Mouse (Mus musculus): ENCODE data around the gene 4931428F04Rik. TPM values are rescaled to one million over a fixed set of nuclear protein-coding genes. Genes with fewer than 3 reads are reported as not detected.
"Not testable (repeated sequence)": the region's sequence is repeated elsewhere in the genome, so short reads cannot be mapped to it uniquely, and the experiment has no call there.

Gene 4931428F04Rik
- total RNA-seq, 1 experiment, result 4.2 TPM

DNA sequence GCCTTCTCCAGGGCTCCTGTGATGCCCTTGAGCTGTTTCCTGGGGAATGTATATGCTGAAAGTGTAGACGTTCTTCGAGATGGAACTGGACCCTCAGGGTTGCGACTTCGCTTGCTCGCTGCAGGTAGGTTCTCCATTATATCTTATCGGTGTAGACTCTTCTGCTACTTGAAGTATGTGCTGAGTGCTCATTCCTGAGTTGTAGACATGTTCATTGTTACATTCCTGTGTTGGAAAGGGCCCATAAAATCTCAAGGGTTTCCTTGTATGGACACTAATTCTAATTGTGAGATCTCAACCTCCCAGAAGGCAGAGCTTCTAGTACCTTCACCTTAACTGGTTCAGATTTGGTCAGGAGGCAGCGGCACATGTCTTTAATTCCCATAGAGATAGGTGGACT lies 48.6 kb downstream of the 4931428F04Rik start:
- DNase-seq (ENCODE audit: low read depth, low spot score), result no peak
- H3K27ac ChIP-seq (ENCODE audit: insufficient read depth, low read depth, low read length, poor library complexity, severe bottlenecking), result no peak overlapping the region
- TF ChIP-seq ZNF384 (IDR thresholded peaks at IDR 0.05; ENCODE audit: low read depth, low read length) (no peak), HCFC1 (IDR thresholded peaks at IDR 0.05; ENCODE audit: borderline replicate concordance, insufficient read depth, low read length) (no peak), ZC3H11A (IDR thresholded peaks at IDR 0.05; ENCODE audit: borderline replicate concordance, low read depth, low read length) (no peak), MAFK (IDR thresholded peaks at IDR 0.05; ENCODE audit: insufficient read depth, low read depth, low read length) (no peak)
- peaks cover 39% of the 10 kb centered on the region for H3K36me3 ChIP-seq (ENCODE audit: control insufficient read depth, insufficient read depth, low read length, poor library complexity, severe bottlenecking)
- peaks cover 0 to 3% of the 10 kb centered on the region in 2 experiments; a peak in 2 of 4 replicates for H3K4me1 ChIP-seq (ENCODE audit: control insufficient read depth in 2 of 2, insufficient read depth in 2 of 2, low read length in 2 of 2, poor library complexity in 1 of 2)
- no peak overlapping the region for H3K9ac ChIP-seq (ENCODE audit: insufficient read depth, low read depth, low read length, poor library complexity, severe bottlenecking)
- in situ Hi-C loops (cut with MboI; ENCODE audit: low sequenced_read_pairs in 2 of 2, unreplicated experiment in 2 of 2), result no loop called here
- H3K9me3 ChIP-seq (ENCODE audit: control insufficient read depth, insufficient read depth, low read depth, low read length), result no peaks in the 10 kb centered on the region
- H3K4me3 ChIP-seq (ENCODE audit: insufficient read depth in 1 of 2, low read depth in 1 of 2, low read length in 2 of 2, poor library complexity in 1 of 2, severe bottlenecking in 1 of 2), result no peak overlapping the region

DNA sequence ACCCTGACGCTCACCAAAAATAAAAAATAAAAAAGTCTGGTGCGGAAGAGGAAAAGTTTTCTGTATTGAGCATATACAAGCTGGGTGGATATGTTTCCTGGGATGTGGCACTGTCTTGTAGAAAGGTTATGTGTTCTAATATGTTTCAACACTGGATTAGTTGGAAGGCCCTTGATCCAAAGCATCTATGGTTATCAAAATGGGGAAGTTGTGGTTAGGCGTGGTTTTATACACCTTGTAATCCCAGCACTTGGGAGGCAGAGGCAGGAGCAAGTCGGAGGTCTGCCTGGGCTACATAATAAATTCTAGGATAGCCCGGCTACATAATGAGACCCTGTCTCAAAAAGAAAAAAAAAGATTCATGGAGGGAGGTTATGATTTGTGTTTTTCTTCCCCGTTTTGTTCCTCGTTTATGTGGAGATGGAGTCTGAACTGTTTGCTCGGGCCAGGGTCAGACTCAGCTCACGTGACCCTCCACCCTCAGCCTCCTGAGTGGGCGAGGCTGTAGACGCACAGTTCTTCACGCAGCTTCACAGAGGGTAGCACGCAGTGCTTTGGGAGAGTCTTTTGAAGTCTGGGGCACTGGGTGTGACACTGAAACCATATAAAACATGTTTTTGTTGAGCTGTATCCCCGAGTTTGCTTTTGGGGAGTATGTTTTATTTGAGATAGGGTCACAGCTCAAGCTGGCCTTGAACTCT lies 52.1 kb downstream of the 4931428F04Rik start:
- DNase-seq (ENCODE audit: low read depth, low spot score), result no peak
- Histone ChIP-seq H3K4me3 (ENCODE audit: insufficient read depth in 1 of 2, low read depth in 1 of 2, low read length in 2 of 2, poor library complexity in 1 of 2, severe bottlenecking in 1 of 2) (no peak overlapping the region), H3K9me3 (ENCODE audit: control insufficient read depth, insufficient read depth, low read depth, low read length) (no peaks in the 10 kb centered on the region), H3K27ac (ENCODE audit: insufficient read depth, low read depth, low read length, poor library complexity, severe bottlenecking) (no peak overlapping the region), H3K36me3 (ENCODE audit: control insufficient read depth, insufficient read depth, low read length, poor library complexity, severe bottlenecking) (peaks cover 36% of the 10 kb centered on the region), H3K4me1 (ENCODE audit: control insufficient read depth in 2 of 2, insufficient read depth in 2 of 2, low read length in 2 of 2, poor library complexity in 1 of 2) (peaks cover 7% of the 10 kb centered on the region in 2 experiments), H3K9ac (ENCODE audit: insufficient read depth, low read depth, low read length, poor library complexity, severe bottlenecking) (no peak overlapping the region)
- TF ChIP-seq CHD2 (IDR thresholded peaks at IDR 0.05; ENCODE audit: low read depth, low read length), result no peak
- 0 out of 2 replicates have a peak, but pooled peaks have one; percentile 20 for TF ChIP-seq ZNF384 (IDR thresholded peaks at IDR 0.05; ENCODE audit: low read depth, low read length)
- in situ Hi-C loops (cut with MboI; ENCODE audit: low sequenced_read_pairs in 2 of 2, unreplicated experiment in 2 of 2), result no loop called here

DNA sequence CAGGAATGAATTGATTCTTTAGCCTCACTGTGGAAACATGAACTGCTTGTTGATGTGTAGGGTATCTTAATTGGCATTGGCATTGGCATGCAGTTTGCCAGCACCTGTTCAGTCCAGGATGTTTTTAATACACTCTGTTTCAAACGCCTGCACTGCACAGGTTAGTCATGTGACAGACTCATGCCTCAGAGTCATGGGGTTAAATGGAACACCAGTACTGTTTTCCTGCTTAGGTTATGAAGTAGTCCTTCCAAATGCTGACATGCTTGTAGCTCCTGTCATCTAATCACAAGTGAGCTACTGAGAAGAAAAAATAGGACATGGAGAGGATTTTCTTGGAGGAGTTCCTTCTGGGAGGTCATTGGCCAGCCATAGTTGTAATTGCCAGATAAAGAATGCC lies 54.5 kb downstream of the 4931428F04Rik start:
- in situ Hi-C loops (cut with MboI; ENCODE audit: low sequenced_read_pairs in 2 of 2, unreplicated experiment in 2 of 2), result no loop called here
- H3K36me3 ChIP-seq (ENCODE audit: control insufficient read depth, insufficient read depth, low read length, poor library complexity, severe bottlenecking), result peaks cover 25% of the 10 kb centered on the region

DNA sequence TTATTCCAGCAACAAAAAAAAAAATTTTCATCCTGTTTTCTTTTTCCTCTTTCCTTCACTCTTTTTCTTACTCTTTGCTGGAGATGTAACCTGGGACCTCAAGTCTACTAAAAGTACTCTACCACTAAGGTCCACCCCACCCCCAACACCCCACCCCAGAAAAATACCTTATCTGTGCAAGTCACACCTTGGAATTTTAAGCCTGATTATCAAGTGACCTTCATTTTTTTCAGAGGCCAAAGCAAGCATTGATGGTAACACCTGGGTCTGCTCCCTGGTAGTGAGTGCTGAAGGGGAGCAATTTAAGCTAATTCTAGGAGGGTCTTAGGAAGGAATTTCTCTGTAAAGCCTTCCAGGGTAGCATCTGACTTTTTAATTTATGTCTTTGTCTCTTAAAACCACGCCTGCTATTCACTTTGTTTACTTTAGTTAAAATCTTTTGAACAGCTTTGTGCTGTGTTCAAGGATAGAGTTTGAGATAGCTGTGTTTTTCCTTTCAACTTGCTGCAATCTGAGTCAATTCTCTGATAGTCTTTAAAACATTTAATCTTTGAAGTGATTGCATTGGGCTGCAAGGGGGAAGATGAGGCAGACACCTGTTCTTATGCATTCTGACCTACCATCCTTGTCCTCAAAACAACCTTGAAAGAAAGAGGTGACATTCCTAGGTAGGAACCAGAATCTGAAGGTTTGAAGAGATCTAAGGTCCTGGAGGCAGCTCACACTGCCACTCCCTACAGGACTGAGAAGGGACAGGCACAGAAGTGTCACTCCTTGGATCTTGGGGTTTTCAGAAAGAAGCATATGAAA lies 56.3 kb downstream of the 4931428F04Rik start:
- TF ChIP-seq HCFC1 (IDR thresholded peaks at IDR 0.05; ENCODE audit: borderline replicate concordance, insufficient read depth, low read length) (no peak), ZC3H11A (IDR thresholded peaks at IDR 0.05; ENCODE audit: borderline replicate concordance, low read depth, low read length) (no peak), ZNF384 (IDR thresholded peaks at IDR 0.05; ENCODE audit: low read depth, low read length) (0 out of 2 replicates have a peak, but pooled peaks have one; percentile 76), MAFK (IDR thresholded peaks at IDR 0.05; ENCODE audit: insufficient read depth, low read depth, low read length) (0 out of 2 replicates have a peak, but pooled peaks have one; percentile 20), CHD2 (IDR thresholded peaks at IDR 0.05; ENCODE audit: low read depth, low read length) (peak; percentile 63; the same call in 1 of the 2 replicates)
- Histone ChIP-seq H3K4me3 (ENCODE audit: insufficient read depth in 1 of 2, low read depth in 1 of 2, low read length in 2 of 2, poor library complexity in 1 of 2, severe bottlenecking in 1 of 2) (no peak overlapping the region), H3K27ac (ENCODE audit: insufficient read depth, low read depth, low read length, poor library complexity, severe bottlenecking) (peak overlapping the region; percentile 64; the same call in 1 of the 2 replicates), H3K4me1 (ENCODE audit: control insufficient read depth in 2 of 2, insufficient read depth in 2 of 2, low read length in 2 of 2, poor library complexity in 1 of 2) (peaks cover 17 to 23% of the 10 kb centered on the region in 2 experiments), H3K36me3 (ENCODE audit: control insufficient read depth, insufficient read depth, low read length, poor library complexity, severe bottlenecking) (peaks cover 10% of the 10 kb centered on the region), H3K9me3 (ENCODE audit: control insufficient read depth, insufficient read depth, low read depth, low read length) (no peaks in the 10 kb centered on the region), H3K9ac (ENCODE audit: insufficient read depth, low read depth, low read length, poor library complexity, severe bottlenecking) (no peak overlapping the region; the same call in 1 of the 2 replicates)
- in situ Hi-C loops (cut with MboI; ENCODE audit: low sequenced_read_pairs in 2 of 2, unreplicated experiment in 2 of 2), result no loop called here
- no peak for DNase-seq (ENCODE audit: low read depth, low spot score)

More for the DNA sequence above, 54.5 kb downstream of the 4931428F04Rik start:
- TF ChIP-seq HCFC1 (IDR thresholded peaks at IDR 0.05; ENCODE audit: borderline replicate concordance, insufficient read depth, low read length) (no peak), MAFK (IDR thresholded peaks at IDR 0.05; ENCODE audit: insufficient read depth, low read depth, low read length) (no peak), ZC3H11A (IDR thresholded peaks at IDR 0.05; ENCODE audit: borderline replicate concordance, low read depth, low read length) (no peak), ZNF384 (IDR thresholded peaks at IDR 0.05; ENCODE audit: low read depth, low read length) (no peak), CHD2 (IDR thresholded peaks at IDR 0.05; ENCODE audit: low read depth, low read length) (no peak)
- no peak overlapping the region for H3K9ac ChIP-seq (ENCODE audit: insufficient read depth, low read depth, low read length, poor library complexity, severe bottlenecking)
- no peak for DNase-seq (ENCODE audit: low read depth, low spot score)
- H3K4me3 ChIP-seq (ENCODE audit: insufficient read depth in 1 of 2, low read depth in 1 of 2, low read length in 2 of 2, poor library complexity in 1 of 2, severe bottlenecking in 1 of 2), result no peak overlapping the region
- no peak overlapping the region for H3K27ac ChIP-seq (ENCODE audit: insufficient read depth, low read depth, low read length, poor library complexity, severe bottlenecking)
- H3K4me1 ChIP-seq (ENCODE audit: control insufficient read depth in 2 of 2, insufficient read depth in 2 of 2, low read length in 2 of 2, poor library complexity in 1 of 2), result peaks cover 12 to 22% of the 10 kb centered on the region in 2 experiments
- no peaks in the 10 kb centered on the region for H3K9me3 ChIP-seq (ENCODE audit: control insufficient read depth, insufficient read depth, low read depth, low read length)

DNA sequence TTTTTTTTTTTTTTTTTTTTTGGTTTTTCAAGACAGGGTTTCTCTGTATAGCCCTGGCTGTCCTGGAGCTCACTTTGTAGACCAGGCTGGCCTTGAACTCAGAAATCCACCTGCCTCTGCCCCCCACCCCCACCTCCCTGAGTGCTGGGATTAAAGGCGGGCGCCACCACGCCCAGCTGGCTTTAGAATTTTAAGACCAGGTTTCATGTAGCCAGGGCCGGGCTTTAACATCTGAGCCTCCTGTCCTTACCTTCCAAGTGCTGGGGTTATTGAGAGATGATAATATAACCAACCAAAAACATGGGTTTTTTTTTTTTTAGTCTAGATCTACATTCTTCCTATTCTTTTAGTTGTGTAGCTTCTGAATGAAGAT lies 57.4 kb downstream of the 4931428F04Rik start:
- peaks cover 14 to 23% of the 10 kb centered on the region in 2 experiments for H3K4me1 ChIP-seq (ENCODE audit: control insufficient read depth in 2 of 2, insufficient read depth in 2 of 2, low read length in 2 of 2, poor library complexity in 1 of 2)
- H3K9me3 ChIP-seq (ENCODE audit: control insufficient read depth, insufficient read depth, low read depth, low read length); H3K4me3 ChIP-seq (ENCODE audit: insufficient read depth in 1 of 2, low read depth in 1 of 2, low read length in 2 of 2, poor library complexity in 1 of 2, severe bottlenecking in 1 of 2); H3K27ac ChIP-seq (ENCODE audit: insufficient read depth, low read depth, low read length, poor library complexity, severe bottlenecking); H3K9ac ChIP-seq (ENCODE audit: insufficient read depth, low read depth, low read length, poor library complexity, severe bottlenecking); DNase-seq (ENCODE audit: low read depth, low spot score); in situ Hi-C loops (cut with MboI; ENCODE audit: low sequenced_read_pairs in 2 of 2, unreplicated experiment in 2 of 2): not testable (repeated sequence)
- H3K36me3 ChIP-seq (ENCODE audit: control insufficient read depth, insufficient read depth, low read length, poor library complexity, severe bottlenecking), result peaks cover 10% of the 10 kb centered on the region
